Mouse (Mus musculus) thymus, postnatal 10 days (tissue): ENCODE data around the gene Lmbr1l.
"Not testable (repeated sequence)": the region's sequence is repeated elsewhere in the genome, so short reads cannot be mapped to it uniquely, and the experiment has no call there.

Experiments used
- DNase-seq, 2 experiments: peaks; one replicate each; pipeline ENCODE4 v3.0.0; 2021; ENCODE audit warnings: low spot score in 2 of 2

Gene Lmbr1l

GRCm38 (mm10) chr15:98917538-98918498 lies at the start of gene Lmbr1l:
Gene Lmbr1l, minus strand, starts transcription at chr15:98918231.
- peak; percentile 96 to 100 for DNase-seq

GRCm38 (mm10) chr15:98959531-98959930 lies 41.5 kb upstream of the Lmbr1l start:
- DNase-seq: no peak

GRCm38 (mm10) chr15:98958901-98959420 lies 40.9 kb upstream of the Lmbr1l start:
- DNase-seq: no peak

- DNase-seq: no peak
Observed at GRCm38 (mm10) chr15:98957475-98957874, 39.4 kb upstream of the Lmbr1l start.

- DNase-seq: no peak
Observed at GRCm38 (mm10) chr15:98956000-98956399, 38.0 kb upstream of the Lmbr1l start.

GRCm38 (mm10) chr15:98955324-98955723 lies 37.3 kb upstream of the Lmbr1l start:
- no peak for DNase-seq

- DNase-seq: no peak
Observed at GRCm38 (mm10) chr15:98954425-98955253, 36.6 kb upstream of the Lmbr1l start.

- peak; percentile 95 to 98 for DNase-seq
Observed at GRCm38 (mm10) chr15:98953401-98954356, 35.6 kb upstream of the Lmbr1l start, which contains the start of the genes Gm49450 and Tuba1a. Gene Gm49450, minus strand, starts transcription at chr15:98953551. Gene Tuba1a, minus strand, starts transcription at chr15:98953703.

- DNase-seq: peak; percentile 81 to 82
Observed at GRCm38 (mm10) chr15:98952751-98953400, 34.8 kb upstream of the Lmbr1l start.

GRCm38 (mm10) chr15:98952063-98952455 lies 34.0 kb upstream of the Lmbr1l start:
- no peak for DNase-seq

GRCm38 (mm10) chr15:98951122-98952062 lies 33.4 kb upstream of the Lmbr1l start:
- DNase-seq: not testable (repeated sequence)

- no peak for DNase-seq
Observed at GRCm38 (mm10) chr15:98949607-98949892, 31.5 kb upstream of the Lmbr1l start.

GRCm38 (mm10) chr15:98948857-98949606 lies 31.0 kb upstream of the Lmbr1l start:
- no peak for DNase-seq

- DNase-seq: no peak
Observed at GRCm38 (mm10) chr15:98948382-98948781, 30.4 kb upstream of the Lmbr1l start.

- no peak for DNase-seq
Observed at GRCm38 (mm10) chr15:98947884-98948283, 29.9 kb upstream of the Lmbr1l start.

GRCm38 (mm10) chr15:98943133-98943532 lies 25.1 kb upstream of the Lmbr1l start:
- DNase-seq: no peak

GRCm38 (mm10) chr15:98942081-98942480 lies 24.1 kb upstream of the Lmbr1l start:
- no peak for DNase-seq

- no peak for DNase-seq
Observed at GRCm38 (mm10) chr15:98941539-98941938, 23.5 kb upstream of the Lmbr1l start.

GRCm38 (mm10) chr15:98940816-98941215 lies 22.8 kb upstream of the Lmbr1l start:
- DNase-seq: no peak
